Mouse (Mus musculus) forebrain, postnatal 0 days (tissue): ENCODE measurements around the gene Il17rb. TPM values are rescaled to one million over a fixed set of nuclear protein-coding genes. Genes with fewer than 3 reads are reported as not detected.

Experiments
- ATAC-seq: fragments of 200-750 bp; cut with Nextera tagmentation; 2 replicates; pipeline ENCODE4 v1.8.0; 2017; ENCODE audit warnings: mild to moderate bottlenecking, moderate library complexity
- DNase-seq: peaks from one replicate; pipeline ENCODE4 v3.0.0-alpha.2; 2015
- H3K27ac ChIP-seq: fragments of 300-500 bp; sonication (generic); 2 replicates; pipeline ENCODE4 v1.5.1; 2014; ENCODE audit warnings: low read depth, mild to moderate bottlenecking, antibody characterized with exemption, low read length, moderate library complexity, mixed read lengths
- H3K27me3 ChIP-seq: fragments of 300-500 bp; sonication (generic); 2 replicates; pipeline ENCODE4 v1.6.1; 2014; ENCODE audit warnings: mild to moderate bottlenecking, low read length, mixed read lengths; ENCODE audit not compliant: insufficient read depth
- H3K36me3 ChIP-seq: fragments of 300-500 bp; sonication (generic); 2 replicates; pipeline ENCODE4 v1.6.1; 2014; ENCODE audit warnings: mild to moderate bottlenecking, moderate library complexity; ENCODE audit not compliant: insufficient read depth
- H3K4me1 ChIP-seq: fragments of 300-500 bp; sonication (generic); 2 replicates; pipeline ENCODE4 v1.6.1; 2014; ENCODE audit warnings: antibody characterized with exemption; ENCODE audit not compliant: insufficient read depth
- H3K4me2 ChIP-seq: fragments of 300-500 bp; sonication (generic); 2 replicates; pipeline ENCODE4 v1.6.1; 2014; ENCODE audit warnings: low read depth, mild to moderate bottlenecking, moderate library complexity
- H3K4me3 ChIP-seq: fragments of 300-500 bp; sonication (generic); 2 replicates; pipeline ENCODE4 v1.5.1; 2014; ENCODE audit warnings: low read depth, low read length, mixed read lengths
- H3K9ac ChIP-seq: fragments of 300-500 bp; sonication (generic); 2 replicates; pipeline ENCODE4 v1.6.1; 2014; ENCODE audit warnings: mild to moderate bottlenecking
- H3K9me3 ChIP-seq: fragments of 300-500 bp; sonication (generic); 2 replicates; pipeline ENCODE4 v1.6.1; 2016; ENCODE audit warnings: low read length
- CTCF ChIP-seq: sonication (generic); IDR thresholded peaks from 2 replicates; pipeline ENCODE4 v1.5.1; 2016; ENCODE audit warnings: antibody characterized with exemption, control low read depth, low read depth
- WGBS: fragments of 180-500 bp; shearing (Covaris S2); extraction: QIAGEN DNeasy Blood & Tissue Kit; methylation state at CpG from one replicate; pipeline ENCODE4 v1.1.7; 2014; 5-methylcytosine and 5-hydroxymethylcytosine counted together
- polyA plus RNA-seq: library from polyadenylated mRNA; unstranded; fragments of >200 nt; fragmentation: Nextera tagmentation; extraction: Ambion mirVana; gene quantifications from 2 replicates; pipeline ENCODE4 v1.2.1, GENCODE M21; 2015
- total RNA-seq: library from RNA; depleted of rRNA; stranded (reverse); fragments of >200 nt; gene quantifications from 2 replicates; pipeline ENCODE4 v1.2.3, GENCODE M21; 2014

The Il17rb gene
- total and polyA plus RNA-seq, 2 experiments from 2014 or later = 0.71 to 1.1 TPM

DNA sequence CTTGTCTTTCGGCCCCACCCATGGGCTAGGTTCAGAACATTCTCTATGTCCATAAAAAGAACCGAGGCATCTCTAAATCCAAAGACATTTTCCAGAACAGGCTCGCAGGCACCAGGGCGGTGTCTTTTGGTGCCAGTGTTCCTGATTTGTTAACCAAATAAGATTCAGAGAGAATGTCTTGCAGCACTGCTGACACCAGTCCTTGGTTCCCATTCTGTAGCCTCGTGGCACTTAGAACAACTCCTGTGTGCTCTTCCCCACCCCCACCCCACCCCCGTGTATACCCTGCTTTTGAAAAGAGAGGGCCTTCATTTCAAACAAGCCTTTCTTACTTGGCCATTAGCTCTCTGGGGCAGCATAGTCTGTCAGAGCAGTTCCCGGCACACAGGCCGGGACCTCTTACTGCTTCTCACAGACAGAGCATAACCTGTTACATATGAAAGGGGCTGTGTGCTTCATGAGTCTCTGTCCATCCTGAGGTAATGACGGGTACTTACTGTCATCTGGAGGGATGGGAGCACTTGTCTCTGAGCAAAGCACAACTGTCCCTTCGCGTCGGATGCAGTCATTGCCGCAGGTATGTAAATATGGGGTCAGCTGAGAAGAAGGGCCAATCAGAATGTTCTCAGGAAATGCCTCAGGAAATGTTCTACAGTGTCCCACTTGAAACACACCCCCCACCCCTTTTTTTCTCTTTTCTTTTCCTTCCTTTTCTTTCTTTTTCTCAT is 9.8 kb downstream of the Il17rb start:
- DNase-seq (peak; percentile 16), ATAC-seq (peak; percentile 60)
- Histone ChIP-seq H3K36me3 (peaks cover 32% of the 10 kb centered on the region), H3K4me3 (no peak overlapping the region), H3K4me2 (no peak overlapping the region), H3K4me1 (no peaks in the 10 kb centered on the region; the same call in 1 of the 2 replicates), H3K27ac (no peak overlapping the region), H3K9ac (no peak overlapping the region), H3K9me3 (no peaks in the 10 kb centered on the region), H3K27me3 (no peaks in the 10 kb centered on the region)
- no peak for TF ChIP-seq CTCF
- WGBS = 63% methylated on average over 13 of the region's 13 CpGs

DNA sequence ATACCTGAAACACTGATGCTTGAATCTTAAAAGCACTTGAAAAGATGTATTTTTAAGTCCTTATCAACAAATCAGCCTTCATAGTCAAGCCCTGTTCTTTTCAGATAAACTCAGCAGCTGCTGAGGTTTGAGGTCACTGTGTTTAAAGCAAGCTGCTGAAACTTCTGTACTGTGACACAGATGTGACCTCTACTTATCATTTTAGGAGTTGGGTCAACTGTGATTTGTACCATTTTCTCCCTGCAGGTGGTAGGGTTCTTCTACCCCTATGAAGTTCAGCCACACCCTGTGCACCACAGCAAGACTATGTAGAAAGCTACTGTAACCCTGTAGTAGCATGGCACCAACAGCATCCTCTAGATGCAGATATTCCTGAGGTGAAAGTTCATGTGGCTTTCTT is 11.4 kb downstream of the Il17rb start:
- DNase-seq (no peak), ATAC-seq (no peak)
- Histone ChIP-seq H3K27ac (no peak overlapping the region), H3K4me3 (no peak overlapping the region), H3K9me3 (no peaks in the 10 kb centered on the region), H3K9ac (no peak overlapping the region), H3K4me1 (no peaks in the 10 kb centered on the region; the same call in 1 of the 2 replicates), H3K4me2 (no peak overlapping the region), H3K27me3 (no peaks in the 10 kb centered on the region), H3K36me3 (peaks cover 48% of the 10 kb centered on the region)
- TF ChIP-seq CTCF = no peak

DNA sequence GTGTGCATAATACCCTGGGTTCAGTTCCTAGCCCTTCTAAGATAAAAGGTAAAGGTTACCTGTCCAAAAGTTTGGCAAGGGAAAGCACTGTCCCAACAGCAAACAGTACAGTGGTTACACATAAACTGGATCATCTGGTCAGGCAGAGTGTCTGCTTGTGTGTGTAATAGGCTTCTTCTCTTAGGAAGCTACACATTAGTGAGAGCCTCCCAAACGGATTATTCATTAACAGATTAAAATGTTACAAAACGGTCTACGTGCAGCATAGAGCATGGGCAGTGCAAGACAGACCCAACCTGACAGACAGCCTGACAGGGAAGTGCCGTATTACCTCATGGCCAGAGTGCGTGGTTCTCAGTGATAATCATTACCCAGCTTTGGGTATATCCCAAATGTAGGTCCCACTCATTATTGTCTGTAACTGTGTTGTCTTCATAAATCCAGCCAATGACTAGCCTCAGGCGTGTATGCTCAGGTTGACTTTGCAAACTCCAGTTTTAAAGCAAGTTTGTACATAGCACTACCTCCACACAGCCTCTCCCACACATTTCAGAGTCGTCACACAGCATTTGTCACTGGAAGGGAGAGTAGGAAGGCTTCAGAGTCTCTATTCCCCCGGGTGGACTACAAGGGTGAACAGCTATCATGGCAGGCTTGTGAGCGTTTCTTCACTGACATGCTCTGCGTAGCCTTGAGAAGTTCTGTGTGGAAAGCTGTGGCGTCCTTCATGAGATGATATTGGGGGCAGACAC is 12.5 kb downstream of the Il17rb start:
- DNase-seq (no peak), ATAC-seq (no peak)
- no peaks in the 10 kb centered on the region for H3K9me3 ChIP-seq
- no peaks in the 10 kb centered on the region; the same call in 1 of the 2 replicates for H3K4me1 ChIP-seq
- H3K27me3 ChIP-seq = no peaks in the 10 kb centered on the region
- H3K27ac ChIP-seq = no peak overlapping the region
- TF ChIP-seq CTCF = no peak
- no peak overlapping the region for H3K4me2 ChIP-seq
- WGBS = 92% methylated on average over 11 of the region's 11 CpGs
- no peak overlapping the region for H3K4me3 ChIP-seq
- peaks cover 59% of the 10 kb centered on the region for H3K36me3 ChIP-seq
- no peak overlapping the region for H3K9ac ChIP-seq

DNA sequence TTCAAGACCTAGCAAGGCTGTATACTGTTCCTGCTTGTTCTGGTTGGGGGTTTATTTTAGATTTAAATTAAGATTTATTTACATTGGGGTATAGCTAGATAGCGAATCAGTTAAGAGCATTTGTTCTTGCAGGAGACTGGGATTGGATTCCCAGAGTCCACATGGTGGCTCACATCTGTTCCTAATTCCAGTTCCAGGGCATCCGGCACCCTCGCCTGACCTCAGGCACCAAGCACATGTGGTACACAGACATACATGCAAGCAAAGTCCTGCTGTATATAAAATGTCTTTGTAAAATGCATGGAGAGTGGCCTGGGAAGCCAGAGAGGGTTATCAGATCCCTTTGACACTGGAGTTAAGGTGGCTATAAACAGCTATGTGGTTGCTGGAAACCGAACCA is 13.7 kb downstream of the Il17rb start:
- Histone ChIP-seq H3K4me2 (no peak overlapping the region), H3K4me1 (no peaks in the 10 kb centered on the region; the same call in 1 of the 2 replicates), H3K4me3 (no peak overlapping the region), H3K9ac (no peak overlapping the region), H3K27me3 (no peaks in the 10 kb centered on the region), H3K9me3 (no peaks in the 10 kb centered on the region), H3K36me3 (peaks cover 71% of the 10 kb centered on the region), H3K27ac (no peak overlapping the region)
- DNase-seq = no peak
- TF ChIP-seq CTCF = no peak
- ATAC-seq = no peak
- WGBS = 93% methylated on average over 4 of the region's 4 CpGs

- H3K27me3 ChIP-seq = no peaks in the 10 kb centered on the region
- no peak overlapping the region for H3K9ac ChIP-seq
- no peak for ATAC-seq
- WGBS = 95% methylated on average over 4 of the region's 4 CpGs
- no peak overlapping the region for H3K27ac ChIP-seq
- H3K4me3 ChIP-seq = no peak overlapping the region
- no peaks in the 10 kb centered on the region for H3K9me3 ChIP-seq
- no peak overlapping the region for H3K4me2 ChIP-seq
- no peaks in the 10 kb centered on the region for H3K4me1 ChIP-seq
- TF ChIP-seq CTCF = no peak
- DNase-seq = no peak
- H3K36me3 ChIP-seq = peaks cover 99% of the 10 kb centered on the region
These were observed 20.4 kb downstream of the Il17rb start for GRCm38 (mm10) chr14:29988337-29988736.

DNA sequence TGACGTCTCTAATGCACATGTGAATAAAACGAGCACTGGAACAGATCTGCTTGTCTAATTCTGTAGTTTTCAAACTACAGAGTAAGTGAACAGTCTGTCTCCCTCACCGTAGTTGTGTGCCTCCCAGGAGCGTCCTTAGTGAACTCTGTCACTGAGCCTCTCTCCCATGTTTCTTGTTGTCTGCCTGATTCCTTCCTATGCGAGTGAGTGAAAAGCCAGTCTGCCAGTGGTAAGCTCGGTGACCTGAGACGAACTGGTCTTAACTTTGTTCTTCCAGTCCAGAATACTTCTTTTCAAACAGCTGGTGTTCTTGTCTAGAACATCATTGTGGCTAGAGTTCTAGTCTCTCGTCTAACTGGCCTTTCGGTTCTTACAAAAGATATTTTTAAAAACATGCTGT is 21.0 kb downstream of the Il17rb start:
- Histone ChIP-seq H3K36me3 (peaks cover 98% of the 10 kb centered on the region), H3K4me3 (no peak overlapping the region), H3K4me1 (no peaks in the 10 kb centered on the region), H3K27me3 (no peaks in the 10 kb centered on the region), H3K27ac (no peak overlapping the region), H3K9ac (no peak overlapping the region), H3K9me3 (no peaks in the 10 kb centered on the region), H3K4me2 (no peak overlapping the region)
- WGBS = 94% methylated on average over 9 of the region's 9 CpGs
- DNase-seq (no peak), ATAC-seq (no peak)
- no peak for TF ChIP-seq CTCF

GRCm38 (mm10) chr14:29987276-29987675 is 21.4 kb downstream of the Il17rb start:
- Histone ChIP-seq H3K4me3 (no peak overlapping the region), H3K27me3 (no peaks in the 10 kb centered on the region), H3K36me3 (peaks cover 98% of the 10 kb centered on the region), H3K27ac (no peak overlapping the region), H3K9me3 (no peaks in the 10 kb centered on the region), H3K4me1 (no peaks in the 10 kb centered on the region), H3K4me2 (no peak overlapping the region), H3K9ac (no peak overlapping the region)
- DNase-seq = no peak
- no peak for ATAC-seq
- no peak for TF ChIP-seq CTCF
- 96% methylated on average over 6 of the region's 6 CpGs for WGBS
